Mouse (Mus musculus): ENCODE results near the gene Fam102a. TPM values are rescaled to one million over a fixed set of nuclear protein-coding genes. Genes with fewer than 3 reads are reported as not detected.

Fam102a gene
- total RNA-seq, 2 experiments from 2014 or later: 2.4 to 2.9 TPM

GRCm38 (mm10) chr2:32514335-32514734 is 20.8 kb upstream of the Fam102a start:
- no peak for DNase-seq

GRCm38 (mm10) chr2:32517233-32517867 is 17.8 kb upstream of the Fam102a start:
- DNase-seq: no peak

GRCm38 (mm10) chr2:32520034-32520990 is 14.8 kb upstream of the Fam102a start:
- no peak for DNase-seq

- DNase-seq: no peak
These were observed 10.5 kb upstream of the Fam102a start for GRCm38 (mm10) chr2:32524536-32525031.

GRCm38 (mm10) chr2:32525816-32526215 is 9.3 kb upstream of the Fam102a start:
- DNase-seq: no peak

- peak; percentile 41 for DNase-seq
These were observed 7.6 kb upstream of the Fam102a start for GRCm38 (mm10) chr2:32527468-32527966.

- no peak for DNase-seq
These were observed 6.8 kb upstream of the Fam102a start for GRCm38 (mm10) chr2:32528326-32528725.

- no peak for DNase-seq
These were observed 4.7 kb upstream of the Fam102a start for GRCm38 (mm10) chr2:32530479-32530878.

GRCm38 (mm10) chr2:32533163-32533562 is 2.0 kb upstream of the Fam102a start:
- DNase-seq: no peak

GRCm38 (mm10) chr2:32534061-32534732 is 935 bp upstream of the Fam102a start:
- DNase-seq: peak; percentile 34

- DNase-seq: peak; percentile 55
These were observed 414 bp downstream of the Fam102a start for GRCm38 (mm10) chr2:32535501-32535991.

- no peak for DNase-seq
These were observed 1.0 kb downstream of the Fam102a start for GRCm38 (mm10) chr2:32536086-32536633.

- DNase-seq: peak; percentile 43
These were observed 1.7 kb downstream of the Fam102a start for GRCm38 (mm10) chr2:32536634-32537359.

GRCm38 (mm10) chr2:32537360-32537905 is 2.3 kb downstream of the Fam102a start:
- no peak for DNase-seq

GRCm38 (mm10) chr2:32537941-32538340 is 2.8 kb downstream of the Fam102a start:
- no peak for DNase-seq

GRCm38 (mm10) chr2:32538461-32538860 is 3.3 kb downstream of the Fam102a start:
- DNase-seq: no peak

- no peak for DNase-seq
These were observed 4.4 kb downstream of the Fam102a start for GRCm38 (mm10) chr2:32539452-32539981.

- no peak for DNase-seq
These were observed 6.3 kb downstream of the Fam102a start for GRCm38 (mm10) chr2:32541333-32541908.

GRCm38 (mm10) chr2:32541986-32542573 is 6.9 kb downstream of the Fam102a start:
- no peak for DNase-seq

GRCm38 (mm10) chr2:32543031-32543449 is 7.9 kb downstream of the Fam102a start:
- DNase-seq: no peak
